Mouse (Mus musculus) adrenal gland, postnatal 25 days (tissue): ENCODE data around the gene Ptpn3. TPM values are rescaled to one million over a fixed set of nuclear protein-coding genes. Genes with fewer than 3 reads are reported as not detected.

Experiments
- DNase-seq: peaks from one replicate; pipeline ENCODE4 v3.0.0; 2021; ENCODE audit warnings: mixed read lengths
- total RNA-seq: library from RNA; stranded (reverse); gene quantifications from 2 replicates; pipeline ENCODE4 v1.2.3, GENCODE M21; 2021

The Ptpn3 gene
- total RNA-seq, 1 experiment from 2014 or later: 37.1 TPM

- DNase-seq: no peak
These were observed 37.9 kb downstream of the Ptpn3 start for GRCm38 (mm10) chr4:57263695-57264094.

- DNase-seq: peak; percentile 55
These were observed 38.5 kb downstream of the Ptpn3 start for GRCm38 (mm10) chr4:57263061-57263685.

GRCm38 (mm10) chr4:57262451-57262850, 39.2 kb downstream of the Ptpn3 start:
- DNase-seq: no peak

DNA sequence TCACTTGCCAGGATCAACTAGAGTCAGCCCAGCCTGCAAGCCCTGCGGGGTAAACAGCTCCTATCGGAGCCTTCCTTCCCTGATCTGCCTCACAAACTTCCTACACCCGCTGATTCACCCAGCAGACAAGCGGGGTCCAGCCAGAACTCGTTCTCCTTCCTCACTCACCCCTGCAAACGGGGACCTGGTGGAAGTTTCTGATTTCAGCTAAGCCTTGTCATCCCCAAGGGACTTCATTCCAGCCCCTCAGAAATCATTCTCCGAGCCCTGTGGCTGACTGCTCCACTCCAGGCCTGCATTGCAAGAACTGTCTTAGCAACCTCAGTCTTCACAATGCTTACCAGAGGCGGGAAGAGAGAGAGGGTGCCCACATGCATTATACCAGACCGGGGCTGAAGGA, 39.8 kb downstream of the Ptpn3 start:
- DNase-seq: no peak

DNA sequence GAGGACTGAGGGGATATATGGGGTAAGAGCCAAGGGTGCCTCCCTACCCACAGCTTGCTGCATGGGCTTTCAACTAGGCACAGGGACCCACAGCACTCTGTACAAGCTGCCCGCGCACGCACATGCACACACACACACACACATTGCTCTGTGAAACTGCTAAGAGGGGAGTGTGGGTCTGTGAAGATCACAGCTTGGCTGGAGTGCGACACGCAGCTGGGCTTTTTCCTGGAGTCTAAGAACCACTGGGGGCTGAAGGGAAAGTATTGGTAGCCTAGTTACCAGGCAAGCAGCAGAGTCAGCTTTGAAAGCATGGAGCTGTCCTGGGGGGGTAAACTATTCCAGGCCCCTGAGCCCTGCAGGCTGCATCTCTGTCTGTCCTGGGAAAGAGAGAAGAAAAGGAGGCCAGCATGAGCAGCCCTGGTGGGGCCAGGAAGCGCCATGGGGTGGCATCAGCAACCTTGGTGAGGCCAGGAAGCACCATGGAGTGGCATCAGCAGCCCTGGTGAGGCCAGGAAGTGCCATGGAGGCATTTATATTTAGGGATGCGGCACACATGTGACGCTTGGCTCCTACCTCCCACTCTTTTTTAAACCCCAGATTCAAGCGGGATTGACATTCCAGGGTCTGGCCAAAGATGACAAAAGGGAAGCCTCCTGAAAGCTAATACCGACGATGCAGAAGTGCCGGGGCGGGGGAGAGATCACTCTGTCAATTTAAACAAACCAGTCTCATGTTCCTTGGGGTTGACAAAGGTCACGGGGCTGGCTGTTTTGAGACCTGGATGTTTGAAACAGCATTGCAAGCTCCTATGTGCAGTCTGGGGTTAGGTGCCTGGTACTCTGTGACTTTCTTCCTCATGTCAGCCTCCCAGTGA, 43.2 kb downstream of the Ptpn3 start:
- DNase-seq: no peak

GRCm38 (mm10) chr4:57257409-57257808, 44.2 kb downstream of the Ptpn3 start:
- DNase-seq: no peak

GRCm38 (mm10) chr4:57256761-57257160, 44.9 kb downstream of the Ptpn3 start:
- DNase-seq: no peak

DNA sequence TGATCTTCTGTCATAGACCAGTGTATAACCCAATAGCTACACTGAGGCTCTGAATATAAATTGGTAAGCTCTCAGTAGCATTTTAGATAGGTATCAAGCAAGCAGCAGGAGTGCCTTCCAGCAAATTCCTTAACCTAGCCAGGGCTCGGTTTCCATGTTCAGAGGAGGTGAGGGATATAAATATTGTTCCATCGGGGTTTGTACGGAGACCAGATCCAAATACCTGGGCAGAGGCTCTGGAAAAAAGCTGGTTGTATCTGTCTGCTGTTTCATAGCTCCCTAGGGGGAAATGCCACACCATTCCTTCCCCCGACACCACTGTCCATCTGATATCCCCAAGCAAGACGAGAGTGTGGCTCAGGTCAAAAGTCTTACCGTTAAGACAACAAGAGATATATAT, 47.2 kb downstream of the Ptpn3 start:
- no peak for DNase-seq

DNA sequence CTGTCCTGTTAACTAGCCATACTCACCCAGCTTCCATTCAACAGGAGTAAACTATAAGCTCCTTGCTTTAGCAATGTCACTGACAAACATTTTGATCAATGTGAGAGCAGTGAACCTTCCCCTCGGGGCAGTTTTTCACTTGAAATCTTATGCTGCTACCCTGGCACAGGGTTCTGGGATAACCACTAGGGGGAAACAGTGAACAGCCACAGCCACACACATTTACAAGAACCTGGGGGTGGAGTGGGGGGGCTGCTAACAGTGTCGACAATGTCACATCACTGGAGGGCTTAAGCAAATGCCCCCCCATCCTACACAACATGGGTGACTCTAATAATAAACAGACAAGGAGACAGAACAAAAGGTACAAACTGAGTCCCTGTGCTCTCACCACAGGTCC, 51.0 kb downstream of the Ptpn3 start:
- DNase-seq: no peak

DNA sequence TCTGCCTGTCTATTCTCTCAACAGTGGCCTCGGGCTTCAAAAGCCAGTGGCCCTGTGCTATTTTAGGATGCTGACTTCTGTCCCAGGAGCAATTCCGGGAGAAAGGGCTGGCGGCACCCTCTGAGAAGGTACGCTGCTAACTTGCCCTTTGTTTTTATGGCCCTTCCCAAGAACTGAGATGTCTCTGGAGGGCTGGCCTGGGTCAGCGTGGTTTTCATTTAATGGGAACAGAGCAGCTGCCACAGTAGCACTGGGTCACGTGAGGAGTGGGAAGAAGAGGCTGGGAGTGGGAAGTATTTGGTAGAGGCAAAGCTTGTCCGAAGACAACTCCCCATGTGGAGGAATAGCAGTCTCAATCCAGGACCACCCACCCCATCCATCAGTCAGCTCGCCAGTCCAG, 52.5 kb downstream of the Ptpn3 start:
- no peak for DNase-seq

- DNase-seq: no peak
These were observed 56.8 kb downstream of the Ptpn3 start for GRCm38 (mm10) chr4:57244874-57245273.

DNA sequence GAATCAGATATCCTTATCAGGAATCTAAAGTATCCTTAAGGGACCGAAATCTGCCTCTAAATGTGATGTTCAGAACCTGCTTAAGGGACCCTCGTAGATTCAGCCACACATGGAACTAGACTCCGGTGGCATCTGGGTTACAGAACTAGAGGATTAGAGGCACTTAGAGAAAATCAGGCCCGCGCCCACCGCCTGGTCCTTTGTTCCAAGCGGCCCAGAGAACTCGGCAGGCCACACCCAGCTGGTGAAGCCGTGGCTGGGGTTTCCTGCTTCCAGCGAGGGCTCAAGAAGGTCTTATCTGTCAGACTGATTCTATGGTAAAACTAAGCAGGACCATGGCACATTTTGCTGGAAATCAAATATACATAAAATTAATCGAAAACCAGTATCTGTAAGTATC, 58.3 kb downstream of the Ptpn3 start:
- DNase-seq: no peak

- no peak for DNase-seq
These were observed 60.7 kb downstream of the Ptpn3 start for GRCm38 (mm10) chr4:57240934-57241333.

DNA sequence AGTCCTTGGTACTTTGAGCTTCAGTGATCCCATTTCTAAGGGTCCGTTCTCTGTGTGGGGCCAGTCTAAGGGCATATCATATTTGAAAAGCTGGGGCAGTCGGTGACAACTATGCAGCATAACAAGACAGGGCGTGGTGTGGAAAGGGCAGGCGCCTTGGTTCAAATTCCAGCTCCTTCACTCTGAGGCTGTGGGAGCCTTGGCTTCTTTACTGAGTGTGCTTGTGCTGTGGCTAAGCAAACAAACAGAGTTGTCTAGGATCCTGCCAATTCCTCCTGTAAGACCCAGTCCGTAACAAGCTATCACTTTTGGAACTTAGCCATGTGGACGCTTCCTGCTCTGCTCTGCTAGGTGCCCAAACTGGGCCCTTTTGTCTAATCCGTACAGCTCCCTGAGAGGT, 61.5 kb downstream of the Ptpn3 start:
- DNase-seq: no peak

DNA sequence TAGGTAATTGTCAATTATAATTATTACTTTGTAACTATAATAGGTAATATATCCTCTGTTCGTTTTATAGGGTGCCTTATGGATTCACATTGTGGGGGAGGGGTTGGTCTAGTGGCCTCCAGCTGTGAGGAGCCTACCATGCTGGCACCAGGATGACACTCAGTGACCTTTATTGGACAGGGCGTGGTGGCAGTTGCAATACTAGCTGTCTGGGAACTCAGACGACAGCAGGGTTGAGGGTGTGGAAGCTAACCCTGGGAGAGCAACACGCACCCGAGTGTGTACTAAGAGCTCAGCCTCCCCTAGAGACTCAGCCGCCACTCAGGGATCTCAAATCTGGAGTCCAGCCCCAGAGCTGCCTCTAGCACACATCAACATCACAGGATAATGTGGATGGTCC, 62.5 kb downstream of the Ptpn3 start:
- DNase-seq: no peak

DNA sequence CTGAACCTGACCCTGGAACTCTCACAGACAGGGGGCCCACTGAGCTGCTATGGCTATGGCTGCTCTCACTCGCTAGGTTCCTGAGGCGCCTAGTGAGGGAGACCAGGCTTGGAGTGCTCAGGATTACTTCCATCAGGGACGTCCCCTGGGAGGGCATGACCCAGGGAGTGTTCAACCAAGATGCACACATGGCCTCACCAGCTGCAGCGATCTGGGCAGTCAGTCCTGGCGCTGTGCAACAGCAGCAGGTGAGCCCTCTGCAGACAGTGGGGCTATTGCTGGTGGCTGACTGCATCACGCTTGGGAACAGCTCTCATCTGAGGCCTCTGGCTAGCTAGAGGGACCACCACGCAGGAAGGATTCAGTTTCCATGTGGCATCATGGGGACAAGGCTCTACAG, 63.5 kb downstream of the Ptpn3 start:
- no peak for DNase-seq

- DNase-seq: no peak
These were observed 65.1 kb downstream of the Ptpn3 start for GRCm38 (mm10) chr4:57236513-57236912.

- no peak for DNase-seq
These were observed 65.9 kb downstream of the Ptpn3 start for GRCm38 (mm10) chr4:57235741-57236140.

DNA sequence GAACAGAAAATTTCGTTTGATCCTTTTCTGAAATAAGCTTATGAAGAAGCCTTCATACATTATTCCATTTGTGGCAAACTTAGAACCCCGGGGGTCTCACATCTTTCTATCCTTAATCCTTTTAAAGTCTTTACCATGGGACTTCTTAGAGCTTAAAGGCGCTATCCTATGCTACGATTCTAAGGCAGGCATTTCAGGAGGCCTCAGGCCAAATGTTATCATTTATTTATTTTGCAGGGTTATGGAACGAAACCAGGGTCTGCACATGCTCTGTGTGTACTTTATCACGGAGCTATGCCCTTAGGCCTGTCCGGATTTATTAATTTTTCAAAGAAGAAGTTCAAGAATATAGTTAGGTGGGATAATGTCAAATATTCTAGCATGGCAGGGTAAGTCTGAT, 67.3 kb downstream of the Ptpn3 start:
- DNase-seq: no peak

DNA sequence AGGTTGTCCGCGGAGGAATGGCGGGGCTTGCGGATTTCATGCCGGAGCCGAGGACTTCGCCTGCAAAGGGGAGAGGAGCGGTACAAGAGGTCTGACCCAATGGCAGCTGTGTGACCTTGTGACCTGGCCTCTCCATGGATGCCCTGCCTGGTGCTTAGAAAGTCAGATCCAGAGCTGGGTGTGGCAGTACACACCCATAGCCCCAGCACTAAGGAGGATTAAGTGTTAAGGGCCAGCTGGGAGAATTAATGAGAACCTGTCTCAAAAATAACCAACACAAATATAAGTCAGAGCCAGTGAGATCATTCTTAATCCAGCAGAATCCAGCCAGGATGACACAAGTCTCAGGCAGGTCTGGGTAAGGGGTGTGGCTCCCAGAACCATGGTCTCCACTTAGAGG, 69.2 kb downstream of the Ptpn3 start:
- no peak for DNase-seq

- DNase-seq: no peak
These were observed 70.3 kb downstream of the Ptpn3 start for GRCm38 (mm10) chr4:57231323-57231722.

DNA sequence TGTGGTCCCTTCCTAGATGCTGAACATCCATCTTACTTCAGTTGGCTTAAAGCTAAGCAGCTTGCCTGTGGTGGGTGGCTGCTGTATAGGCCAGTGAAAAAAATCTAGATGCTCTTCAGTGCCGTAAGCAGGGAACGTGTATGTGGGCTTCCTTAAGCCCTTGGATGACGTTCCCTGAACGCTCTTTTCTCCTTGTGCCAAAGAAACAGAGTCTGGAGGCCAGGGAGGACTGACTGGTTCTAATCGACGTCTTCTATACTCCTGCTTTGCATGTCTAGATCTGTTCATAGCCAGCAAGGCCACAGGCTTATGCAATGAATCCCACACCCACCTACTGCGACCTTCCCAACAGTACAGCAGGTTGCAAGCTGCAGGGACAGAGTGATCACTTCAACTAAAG, 71.3 kb downstream of the Ptpn3 start:
- DNase-seq: no peak

GRCm38 (mm10) chr4:57228601-57229520, 72.8 kb downstream of the Ptpn3 start:
- no peak for DNase-seq
